Mouse (Mus musculus): ENCODE results near the gene Ldha. TPM values are rescaled to one million over a fixed set of nuclear protein-coding genes. Genes with fewer than 3 reads are reported as not detected.
A peak's percentile ranks its signal among the peaks of the same experiment; 100 is the strongest.

The Ldha gene
- polyA plus RNA-seq, 1 experiment from 2014 or later: 553 TPM

GRCm38 (mm10) chr7:46839861-46840260 lies 1.4 kb upstream of the Ldha start:
- no peak for ATAC-seq
- WGBS: 83% methylated on average over 5 of the region's 5 CpGs

DNA sequence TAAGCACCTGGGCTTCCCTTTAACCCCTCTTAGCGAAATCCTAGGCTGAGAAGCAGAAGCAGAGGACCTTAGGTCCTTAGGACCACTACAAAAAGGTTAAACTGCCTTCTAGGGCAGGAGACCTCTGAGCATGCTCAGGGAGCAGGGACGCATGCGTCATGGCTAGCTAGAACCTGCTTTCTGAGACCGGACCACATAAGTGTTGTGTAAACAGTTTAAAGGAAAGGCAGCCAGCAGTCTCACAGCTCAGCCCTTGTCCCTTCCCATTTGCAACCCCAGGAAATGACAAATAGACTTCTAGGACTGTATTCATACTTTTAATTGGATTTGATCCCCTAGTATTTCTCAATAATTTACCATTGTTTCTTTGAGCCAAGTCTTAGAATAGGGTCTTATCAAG lies 949 bp upstream of the Ldha start:
- Histone ChIP-seq H3K27ac (no peak overlapping the region), H3K4me3 (replicated peaks) (no peak overlapping the region), H3K36me3 (no peaks in the 10 kb centered on the region), H3K9ac (replicated peaks) (no peak overlapping the region), H3K9me3 (no peaks in the 10 kb centered on the region), H3K4me1 (replicated peaks) (peaks cover 28% of the 10 kb centered on the region), H3K4me2 (replicated peaks) (no peak overlapping the region), H3K27me3 (0 out of 2 replicates have a peak, but pooled peaks cover 16% of the 10 kb centered on the region)
- WGBS: 57% methylated on average over 4 of the region's 4 CpGs
- no peak for ATAC-seq

More at GRCm38 (mm10) chr7:46839861-46840260, 1.4 kb upstream of the Ldha start:
- Histone ChIP-seq H3K4me2 (replicated peaks) (no peak overlapping the region), H3K27me3 (0 out of 2 replicates have a peak, but pooled peaks cover 16% of the 10 kb centered on the region), H3K27ac (no peak overlapping the region), H3K4me1 (replicated peaks) (peaks cover 28% of the 10 kb centered on the region), H3K9me3 (no peaks in the 10 kb centered on the region), H3K36me3 (no peaks in the 10 kb centered on the region), H3K4me3 (replicated peaks) (no peak overlapping the region), H3K9ac (replicated peaks) (no peak overlapping the region)

- Histone ChIP-seq H3K4me2 (replicated peaks) (no peak overlapping the region), H3K27me3 (0 out of 2 replicates have a peak, but pooled peaks cover 16% of the 10 kb centered on the region), H3K9ac (replicated peaks) (no peak overlapping the region), H3K9me3 (no peaks in the 10 kb centered on the region), H3K4me3 (replicated peaks) (no peak overlapping the region), H3K4me1 (replicated peaks) (peaks cover 38% of the 10 kb centered on the region), H3K36me3 (no peaks in the 10 kb centered on the region), H3K27ac (no peak overlapping the region)
- 30% methylated on average over 5 of the region's 5 CpGs for WGBS
- ATAC-seq: no peak
Observed at GRCm38 (mm10) chr7:46842278-46842677, 1.0 kb downstream of the Ldha start.

- Histone ChIP-seq H3K4me1 (replicated peaks) (peaks cover 34% of the 10 kb centered on the region), H3K36me3 (peaks cover under 1% of the 10 kb centered on the region), H3K4me2 (replicated peaks) (no peak overlapping the region), H3K4me3 (replicated peaks) (no peak overlapping the region), H3K27ac (no peak overlapping the region), H3K27me3 (0 out of 2 replicates have a peak, but pooled peaks cover 16% of the 10 kb centered on the region), H3K9ac (replicated peaks) (no peak overlapping the region), H3K9me3 (no peaks in the 10 kb centered on the region)
- ATAC-seq: no peak
- WGBS: 91% methylated on average over 4 of the region's 4 CpGs
Observed at GRCm38 (mm10) chr7:46843576-46843975, 2.3 kb downstream of the Ldha start.

DNA sequence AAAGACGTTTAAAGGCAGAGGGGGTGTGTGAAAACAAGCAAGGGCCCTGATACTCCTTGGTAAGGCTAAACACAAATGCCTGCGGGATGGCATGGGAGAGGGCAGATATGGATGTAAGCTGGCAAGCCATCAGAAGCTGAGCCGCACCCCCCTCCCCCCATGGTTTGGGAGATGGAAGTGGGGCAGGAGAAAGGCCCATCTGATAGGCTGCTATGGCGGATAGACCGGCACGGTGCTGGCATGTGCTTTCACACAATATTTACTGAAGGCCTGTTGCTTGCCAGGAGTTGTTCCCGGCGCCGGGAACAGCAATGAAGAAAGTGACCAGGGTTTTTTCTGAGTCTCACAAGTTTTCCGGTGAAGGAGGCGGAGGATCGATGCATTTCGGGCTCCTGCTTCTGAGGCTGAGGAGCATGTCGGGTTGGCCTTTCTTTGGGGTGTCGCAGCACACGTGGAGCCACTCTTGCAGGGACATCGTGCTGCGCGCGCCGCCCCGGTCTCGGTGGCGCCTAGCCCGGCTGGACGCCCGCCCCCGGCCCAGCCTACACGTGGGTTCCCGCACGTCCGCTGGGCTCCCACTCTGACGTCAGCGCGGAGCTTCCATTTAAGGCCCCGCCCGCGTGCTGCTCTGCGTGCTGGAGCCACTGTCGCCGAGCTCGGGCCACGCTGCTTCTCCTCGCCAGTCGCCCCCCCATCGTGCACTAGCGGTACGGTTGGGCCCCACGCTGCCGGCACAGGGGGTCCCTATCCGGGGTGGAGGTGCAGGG lies 4.1 kb downstream of the Ldha start:
- peak overlapping the region; percentile 85 for H3K9ac ChIP-seq (replicated peaks)
- peaks cover 16% of the 10 kb centered on the region for H3K36me3 ChIP-seq
- H3K4me3 ChIP-seq (replicated peaks): peak overlapping the region; percentile 77
- peaks cover 24% of the 10 kb centered on the region for H3K4me1 ChIP-seq (replicated peaks)
- peak overlapping the region; percentile 68 for H3K27ac ChIP-seq
- ATAC-seq: peak; percentile 79
- H3K27me3 ChIP-seq: 0 out of 2 replicates have a peak, but pooled peaks cover 16% of the 10 kb centered on the region
- no peaks in the 10 kb centered on the region for H3K9me3 ChIP-seq
- under 1% methylated on average over 51 of the region's 51 CpGs for WGBS
- H3K4me2 ChIP-seq (replicated peaks): peak overlapping the region; percentile 98

- ATAC-seq: no peak; the same call in none of the 2 replicates
- Histone ChIP-seq H3K9ac (replicated peaks) (peak overlapping the region; percentile 85), H3K9me3 (no peaks in the 10 kb centered on the region), H3K36me3 (peaks cover 19% of the 10 kb centered on the region), H3K27me3 (0 out of 2 replicates have a peak, but pooled peaks cover 16% of the 10 kb centered on the region), H3K4me2 (replicated peaks) (peak overlapping the region; percentile 98), H3K27ac (peak overlapping the region; percentile 68), H3K4me1 (replicated peaks) (peaks cover 24% of the 10 kb centered on the region), H3K4me3 (replicated peaks) (peak overlapping the region; percentile 77)
- WGBS: under 1% methylated on average over 36 of the region's 36 CpGs
Observed at GRCm38 (mm10) chr7:46845978-46846485, 4.8 kb downstream of the Ldha start.

GRCm38 (mm10) chr7:46846486-46847244 lies 5.4 kb downstream of the Ldha start:
- WGBS: 2% methylated on average over 28 of the region's 28 CpGs

GRCm38 (mm10) chr7:46849287-46849686 lies 8.0 kb downstream of the Ldha start:
- Histone ChIP-seq H3K4me1 (replicated peaks) (peaks cover 24% of the 10 kb centered on the region), H3K9ac (replicated peaks) (no peak overlapping the region), H3K9me3 (no peaks in the 10 kb centered on the region), H3K27me3 (0 out of 2 replicates have a peak, but pooled peaks cover under 1% of the 10 kb centered on the region), H3K4me2 (replicated peaks) (no peak overlapping the region), H3K36me3 (peaks cover 52% of the 10 kb centered on the region), H3K27ac (no peak overlapping the region), H3K4me3 (replicated peaks) (no peak overlapping the region)
- 76% methylated on average over 5 of the region's 5 CpGs for WGBS
- no peak for ATAC-seq

More at GRCm38 (mm10) chr7:46846486-46847244, 5.4 kb downstream of the Ldha start:
- Histone ChIP-seq H3K9me3 (no peaks in the 10 kb centered on the region), H3K27me3 (0 out of 2 replicates have a peak, but pooled peaks cover 12% of the 10 kb centered on the region), H3K4me1 (replicated peaks) (peaks cover 24% of the 10 kb centered on the region), H3K4me3 (replicated peaks) (peak overlapping the region; percentile 77), H3K36me3 (peaks cover 26% of the 10 kb centered on the region), H3K27ac (peak overlapping the region; percentile 68), H3K9ac (replicated peaks) (peak overlapping the region; percentile 85), H3K4me2 (replicated peaks) (peak overlapping the region; percentile 98)
- peak; percentile 51 for ATAC-seq

GRCm38 (mm10) chr7:46851026-46851425 lies 9.8 kb downstream of the Ldha start:
- peaks cover 16% of the 10 kb centered on the region for H3K4me1 ChIP-seq (replicated peaks)
- H3K27me3 ChIP-seq: no peaks in the 10 kb centered on the region
- 59% methylated on average over 7 of the region's 7 CpGs for WGBS
- H3K9me3 ChIP-seq: no peaks in the 10 kb centered on the region
- ATAC-seq: no peak
- no peak overlapping the region for H3K27ac ChIP-seq
- peaks cover 68% of the 10 kb centered on the region for H3K36me3 ChIP-seq
- H3K9ac ChIP-seq (replicated peaks): no peak overlapping the region
- H3K4me3 ChIP-seq (replicated peaks): no peak overlapping the region
- no peak overlapping the region for H3K4me2 ChIP-seq (replicated peaks)

DNA sequence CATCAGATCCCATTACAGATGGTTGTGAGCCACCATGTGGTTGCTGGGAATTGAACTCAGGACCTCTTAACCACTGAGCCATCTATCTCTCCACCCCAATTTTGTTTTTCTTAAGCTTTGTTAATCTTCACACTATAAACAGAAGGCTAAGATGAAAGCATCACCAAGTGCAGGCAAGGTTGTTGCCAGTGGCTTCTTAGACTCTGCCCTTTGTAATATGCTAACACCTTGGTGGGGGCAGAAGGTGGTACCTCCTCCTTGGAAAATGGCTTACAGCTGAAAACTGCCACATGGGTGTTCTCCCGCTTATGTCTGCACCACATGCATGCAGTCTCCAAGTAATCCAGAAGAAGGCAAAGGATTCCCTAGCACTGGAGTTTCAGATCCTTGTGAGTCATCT lies 11.4 kb downstream of the Ldha start:
- Histone ChIP-seq H3K27me3 (no peaks in the 10 kb centered on the region), H3K4me1 (replicated peaks) (peaks cover 2% of the 10 kb centered on the region; the same call in 1 of the 2 replicates), H3K4me3 (replicated peaks) (no peak overlapping the region), H3K9ac (replicated peaks) (no peak overlapping the region), H3K36me3 (peaks cover 68% of the 10 kb centered on the region), H3K9me3 (no peaks in the 10 kb centered on the region), H3K4me2 (replicated peaks) (no peak overlapping the region), H3K27ac (no peak overlapping the region)
- ATAC-seq: no peak
- 96% methylated on average over 1 of the region's 1 CpGs for WGBS

DNA sequence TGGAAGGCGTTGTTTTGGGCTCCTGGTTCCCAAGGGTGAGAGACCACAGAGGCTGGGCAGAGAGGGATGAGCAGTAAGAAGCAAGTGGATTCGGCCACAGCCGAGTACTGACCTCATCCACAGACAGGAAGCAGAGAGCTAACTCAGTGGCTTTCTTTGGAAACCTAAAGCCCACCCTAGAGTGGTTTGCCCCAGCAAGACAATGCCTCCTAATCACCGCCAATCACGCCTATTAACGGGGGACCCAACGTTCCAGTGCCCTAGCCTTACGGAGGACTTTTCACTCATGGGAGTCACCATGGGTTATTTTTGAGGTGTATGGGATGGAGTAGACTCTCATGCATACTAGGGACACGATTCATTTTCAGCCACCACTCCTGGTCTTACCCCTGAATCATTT lies 12.1 kb downstream of the Ldha start:
- Histone ChIP-seq H3K36me3 (peaks cover 68% of the 10 kb centered on the region), H3K4me3 (replicated peaks) (no peak overlapping the region), H3K27ac (no peak overlapping the region), H3K9ac (replicated peaks) (no peak overlapping the region), H3K27me3 (no peaks in the 10 kb centered on the region), H3K4me1 (replicated peaks) (no peaks in the 10 kb centered on the region), H3K9me3 (no peaks in the 10 kb centered on the region), H3K4me2 (replicated peaks) (no peak overlapping the region)
- ATAC-seq: no peak
- WGBS: 91% methylated on average over 9 of the region's 9 CpGs

All from midbrain, embryonic 13.5 days (tissue).